Mouse (Mus musculus) bone marrow macrophage, adult 2 months (primary cell): ENCODE data around the gene Map2k2.

Experiments
- CTCF ChIP-seq: IDR thresholded peaks from 2 replicates; pipeline ENCODE4 v1.5.1; 2012; ENCODE audit warnings: low read depth, mild to moderate bottlenecking, low read length, moderate library complexity
- POLR2A ChIP-seq: IDR thresholded peaks from 2 replicates; pipeline ENCODE4 v1.6.1; 2012; ENCODE audit warnings: mild to moderate bottlenecking, low read depth, low read length, borderline replicate concordance

GRCm38 (mm10) chr10:81167200-81168086 is 61.7 kb downstream of the Map2k2 start, which contains the start of gene Pias4:
- TF ChIP-seq CTCF (no peak), POLR2A (no peak)
